Mouse (Mus musculus) ES-Bruce4 (cell line): ENCODE measurements at regions not wholly inside any gene's neighbourhood (a gene's known extent, or its start where the extent isn't known, plus 50 kb on each side); places are given as distances from the start of the nearest gene placed in this dataset.

Source experiments
- CTCF ChIP-seq: IDR thresholded peaks from one replicate; pipeline ENCODE4 v1.8.1; 2011; ENCODE audit warnings: low read depth, low read length
- EP300 ChIP-seq: IDR thresholded peaks from 2 replicates; pipeline ENCODE4 v1.6.1; 2011; ENCODE audit warnings: low read depth, low read length; ENCODE audit not compliant: insufficient read depth
- POLR2A ChIP-seq: IDR thresholded peaks from one replicate; pipeline ENCODE4 v1.8.1; 2011; ENCODE audit warnings: low read length; ENCODE audit not compliant: insufficient read depth

GRCm38 (mm10) chr11:112982165-112982801 lies 200.3 kb downstream of the Sox9 start:
- TF ChIP-seq CTCF (no peak), POLR2A (no peak), EP300 (no peak)
